Mouse (Mus musculus) liver, adult 2 months (tissue): ENCODE measurements around the gene Hdx.

Experiments
- CTCF ChIP-seq: fragments of 200-500 bp; IDR thresholded peaks from 2 replicates; pipeline ENCODE4 v1.5.1; 2011; ENCODE audit warnings: low read depth, low read length, control low read depth
- POLR2A ChIP-seq: fragments of 200-500 bp; IDR thresholded peaks from 2 replicates; pipeline ENCODE4 v1.6.1; 2011; ENCODE audit warnings: low read length, control low read depth; ENCODE audit not compliant: insufficient read depth; ENCODE audit errors: extremely low read depth

DNA sequence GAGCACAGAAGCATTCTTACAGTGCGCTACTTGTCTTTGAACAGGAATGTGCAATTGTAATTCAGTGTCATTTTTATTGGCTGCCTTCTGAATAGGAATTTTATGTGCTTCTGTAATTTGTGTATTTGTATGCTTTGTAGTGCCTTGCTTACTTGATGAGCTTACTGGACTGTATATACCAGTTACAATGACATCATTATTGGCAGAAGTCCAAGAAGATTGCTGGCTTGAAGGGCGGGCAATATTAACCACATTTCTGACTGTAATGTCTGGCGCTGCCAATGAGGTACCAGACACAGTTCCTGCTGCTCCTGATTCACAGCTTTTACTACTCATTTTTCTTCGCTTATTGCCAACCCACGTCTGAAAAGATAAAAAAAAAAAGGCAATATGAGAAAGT lies 36.5 kb downstream of the Hdx start:
- TF ChIP-seq CTCF (no peak), POLR2A (no peak)
